In the genomic region with DNA sequence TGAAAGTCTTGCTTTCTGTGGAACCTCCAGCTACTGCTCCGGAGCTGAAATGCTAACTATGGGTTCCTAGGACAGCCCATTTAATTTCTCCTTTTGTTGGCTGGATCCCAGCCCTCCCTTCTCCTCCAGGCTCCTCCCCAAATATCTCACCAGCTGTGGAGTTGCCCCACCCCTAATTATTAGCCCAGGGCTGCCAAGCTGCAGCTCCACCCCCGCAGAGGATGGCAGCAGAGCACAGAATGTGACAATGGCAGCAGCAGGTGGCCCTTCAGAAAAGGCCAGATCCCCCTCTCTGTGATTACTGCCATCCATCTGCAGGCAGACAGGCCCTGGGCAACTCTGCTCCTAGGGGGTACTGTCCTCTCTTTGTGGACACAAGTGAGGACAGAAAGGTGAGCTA, we compare ENCODE assay signal across 8 mouse cellular contexts.
DNase-seq lines count a peak whose midpoint lies in the region; ATAC-seq lines count a peak whose summit lies in the region.

No protein-coding gene starts in this region.

- ATAC-seq in forebrain, embryonic 12.5 days (ENCODE audit: low FRiP score) = peak; percentile 81
- ATAC-seq in liver, embryonic 11.5 days (replicated peaks; ENCODE audit: low FRiP score) = peak; percentile 62

- no peak overlapping the region for H3K9ac ChIP-seq in forebrain, embryonic 12.5 days
- H3K9ac ChIP-seq in liver, embryonic 11.5 days (ENCODE audit: low read depth, low read length) = no peak overlapping the region

- H3K4me1 ChIP-seq in forebrain, embryonic 12.5 days = peaks cover 34% of the 10 kb centered on the region
- H3K4me1 ChIP-seq in liver, embryonic 11.5 days (replicated peaks; ENCODE audit: control insufficient read depth, insufficient read depth, low read length) = peaks cover 9% of the 10 kb centered on the region

- WGBS in forebrain, embryonic 12.5 days = 12% methylated on average over 2 of the region's 2 CpGs
- 36% methylated on average over 2 of the region's 2 CpGs for whole genome bisulfite sequencing in liver, embryonic 11.5 days

- no peak overlapping the region for H3K4me3 ChIP-seq in forebrain, embryonic 12.5 days (replicated peaks)
- H3K4me3 ChIP-seq in liver, embryonic 11.5 days (ENCODE audit: low read depth, low read length) = no peak overlapping the region

- DNase-seq in layer of hippocampus, adult 18-20 months (ENCODE audit: low spot score in 2 of 2) = peak; percentile 39 to 63
- no peak for DNase-seq in layer of hippocampus, adult 9-10 months (ENCODE audit: low spot score)
- peak; percentile 63 for DNase-seq in cerebellum, adult 9-10 months
- no peak for DNase-seq in liver, embryonic 11.5 days (ENCODE audit: low spot score)
- peak; percentile 86 for DNase-seq in retina, postnatal 1 day
- no peak for DNase-seq in urinary bladder, postnatal 14 days (ENCODE audit: low spot score)
- no peak for DNase-seq in left cerebral cortex, postnatal 36 days (ENCODE audit: low spot score in 2 of 2)

- H3K27ac ChIP-seq in forebrain, embryonic 12.5 days = peak overlapping the region; percentile 79
- H3K27ac ChIP-seq in liver, embryonic 11.5 days (ENCODE audit: low read depth, low read length) = no peak overlapping the region

- intact Hi-C loops in left cerebral cortex, postnatal 36 days (cut with DNase I) = loop anchor here (5.0 kb wide), 2 partner anchors 94 to 261 kb away; no protein-coding TSS in a partner anchor

- no peaks in the 10 kb centered on the region for H3K36me3 ChIP-seq in forebrain, embryonic 12.5 days (replicated peaks)
- no peaks in the 10 kb centered on the region for H3K36me3 ChIP-seq in liver, embryonic 11.5 days (ENCODE audit: control insufficient read depth, insufficient read depth, low read length)

- H3K4me2 ChIP-seq in forebrain, embryonic 12.5 days = no peak overlapping the region
- H3K4me2 ChIP-seq in liver, embryonic 11.5 days = no peak overlapping the region

- H3K9me3 ChIP-seq in forebrain, embryonic 12.5 days = no peaks in the 10 kb centered on the region
- no peaks in the 10 kb centered on the region for H3K9me3 ChIP-seq in liver, embryonic 11.5 days (ENCODE audit: control insufficient read depth, low read length)

- H3K27me3 ChIP-seq in forebrain, embryonic 12.5 days = no peaks in the 10 kb centered on the region
- H3K27me3 ChIP-seq in liver, embryonic 11.5 days (replicated peaks; ENCODE audit: control insufficient read depth, insufficient read depth, low read length) = no peaks in the 10 kb centered on the region

Comparison
In these comparisons a context has a peak if more than half of its experiments do, and no peak if none do; other contexts are left out.
1. DNase-seq: peak in layer of hippocampus, adult 18-20 months (2 of 2), cerebellum, adult 9-10 months (single experiment) and retina, postnatal 1 day (single experiment); none in layer of hippocampus, adult 9-10 months (single experiment), liver, embryonic 11.5 days (single experiment), urinary bladder, postnatal 14 days (single experiment) and left cerebral cortex, postnatal 36 days (0 of 2).